In the genomic region with DNA sequence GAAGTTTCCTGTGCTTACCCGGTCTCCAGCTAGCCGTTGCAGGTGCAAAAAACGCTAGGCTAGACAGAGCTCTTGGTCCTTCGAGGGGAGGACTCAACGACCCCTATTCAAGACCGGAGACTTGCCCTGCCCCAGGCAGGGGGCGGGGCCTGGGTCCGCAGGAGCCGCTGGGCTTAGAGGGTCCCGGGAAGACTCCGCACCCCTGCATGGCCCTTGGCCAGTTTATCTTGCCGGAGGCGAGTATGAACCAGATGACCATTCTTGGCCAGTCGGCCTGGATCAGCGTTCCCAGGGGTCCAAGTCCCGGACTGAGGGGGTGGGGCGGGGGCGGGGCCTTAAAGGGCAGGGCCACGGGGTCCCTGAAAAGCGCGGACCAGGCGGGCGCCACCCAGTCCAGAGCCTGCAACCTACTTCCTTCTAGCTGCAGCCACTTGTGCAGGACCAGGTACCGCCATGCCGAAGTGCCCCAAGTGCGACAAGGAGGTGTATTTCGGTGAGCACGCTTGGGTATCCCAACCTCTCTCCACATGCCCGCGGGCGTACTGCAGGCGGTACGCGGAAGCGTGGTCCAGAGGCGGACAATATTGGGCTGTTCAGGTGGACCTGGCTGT, we compare ENCODE assay signal across 8 mouse cellular contexts. TPM values are rescaled to one million over a fixed set of nuclear protein-coding genes. Genes with fewer than 3 reads are reported as not detected.
DNase-seq lines count a peak whose midpoint lies in the region; ATAC-seq and TF ChIP-seq lines count a peak whose summit lies in the region.

No protein-coding gene starts in this region.

- H3K9ac ChIP-seq in forebrain, embryonic 16.5 days (replicated peaks; ENCODE audit: low read depth, low read length): peak overlapping the region; percentile 7
- H3K9ac ChIP-seq in hindbrain, embryonic 12.5 days: 0 out of 2 replicates have a peak overlapping the region, but pooled peaks have one; percentile 28
- H3K9ac ChIP-seq in liver, embryonic 11.5 days (ENCODE audit: low read depth, low read length): peak overlapping the region; percentile 56

- H3ac ChIP-seq in myocyte (ENCODE audit: control insufficient read depth, insufficient read length): peak overlapping the region; percentile 1

- H3K36me3 ChIP-seq in forebrain, embryonic 16.5 days (ENCODE audit: control insufficient read depth, insufficient read depth): no peaks in the 10 kb centered on the region
- H3K36me3 ChIP-seq in hindbrain, embryonic 12.5 days: no peaks in the 10 kb centered on the region
- no peaks in the 10 kb centered on the region for H3K36me3 ChIP-seq in liver, embryonic 11.5 days (ENCODE audit: control insufficient read depth, insufficient read depth, low read length)
- H3K36me3 ChIP-seq in myocyte (ENCODE audit: control insufficient read depth, insufficient read depth): no peaks in the 10 kb centered on the region

- H3K4me3 ChIP-seq in forebrain, embryonic 16.5 days (replicated peaks; ENCODE audit: low read length): peak overlapping the region; percentile 41
- H3K4me3 ChIP-seq in hindbrain, embryonic 12.5 days: peak overlapping the region; percentile 39
- H3K4me3 ChIP-seq in liver, embryonic 11.5 days (ENCODE audit: low read depth, low read length): peak overlapping the region; percentile 51
- peak overlapping the region; percentile 76 for H3K4me3 ChIP-seq in myocyte

- under 1% methylated on average over 36 of the region's 36 CpGs for WGBS in forebrain, embryonic 16.5 days
- 1% methylated on average over 36 of the region's 36 CpGs for WGBS in hindbrain, embryonic 12.5 days
- WGBS in liver, embryonic 11.5 days: 2% methylated on average over 36 of the region's 36 CpGs

- H3K4me2 ChIP-seq in forebrain, embryonic 16.5 days (ENCODE audit: low read length): peak overlapping the region; percentile 56
- H3K4me2 ChIP-seq in hindbrain, embryonic 12.5 days (replicated peaks): peak overlapping the region; percentile 70
- H3K4me2 ChIP-seq in liver, embryonic 11.5 days: peak overlapping the region; percentile 77
- H3K4me2 ChIP-seq in myocyte (ENCODE audit: low read depth): peak overlapping the region; percentile 82

- peak; percentile 95 for TF ChIP-seq POLR2A in myocyte (IDR thresholded peaks at IDR 0.05; ENCODE audit: insufficient read length, low read depth)

- DNase-seq in ovary, postnatal 36 days (ENCODE audit: low spot score): peak; percentile 61
- no peak for DNase-seq in ovary, postnatal 14 days (ENCODE audit: low spot score)
- peak; percentile 66 for DNase-seq in liver, embryonic 11.5 days (ENCODE audit: low spot score)
- DNase-seq in adrenal gland, adult 18-20 months (ENCODE audit: low spot score in 2 of 2): no peak

- H3K79me2 ChIP-seq in myocyte (ENCODE audit: control insufficient read depth, insufficient read depth): peaks cover 12% of the 10 kb centered on the region

- H3K9me3 ChIP-seq in forebrain, embryonic 16.5 days (ENCODE audit: control insufficient read depth, low read length): no peaks in the 10 kb centered on the region
- H3K9me3 ChIP-seq in hindbrain, embryonic 12.5 days (replicated peaks): no peaks in the 10 kb centered on the region
- no peaks in the 10 kb centered on the region for H3K9me3 ChIP-seq in liver, embryonic 11.5 days (ENCODE audit: control insufficient read depth, low read length)

- peaks cover 20% of the 10 kb centered on the region for H3K4me1 ChIP-seq in forebrain, embryonic 16.5 days (replicated peaks; ENCODE audit: control insufficient read depth, insufficient read depth, low read length)
- H3K4me1 ChIP-seq in hindbrain, embryonic 12.5 days: peaks cover 39% of the 10 kb centered on the region
- H3K4me1 ChIP-seq in liver, embryonic 11.5 days (replicated peaks; ENCODE audit: control insufficient read depth, insufficient read depth, low read length): peaks cover 37% of the 10 kb centered on the region

- no peak for ATAC-seq in forebrain, embryonic 16.5 days
- no peak for ATAC-seq in hindbrain, embryonic 12.5 days (ENCODE audit: low FRiP score)
- no peak for ATAC-seq in liver, embryonic 11.5 days (replicated peaks; ENCODE audit: low FRiP score)
- ATAC-seq in monocyte, adult 5-6 weeks (replicated peaks; ENCODE audit: insufficient number of reproducible peaks, low FRiP score, low TSS enrichment, poor library complexity, severe bottlenecking): no peak

- H3K27me3 ChIP-seq in forebrain, embryonic 16.5 days (replicated peaks; ENCODE audit: control insufficient read depth, insufficient read depth, low read length): peaks cover 2% of the 10 kb centered on the region; the same call in 1 of the 2 replicates
- peaks cover 50% of the 10 kb centered on the region for H3K27me3 ChIP-seq in hindbrain, embryonic 12.5 days
- peaks cover 17% of the 10 kb centered on the region for H3K27me3 ChIP-seq in liver, embryonic 11.5 days (replicated peaks; ENCODE audit: control insufficient read depth, insufficient read depth, low read length)
- H3K27me3 ChIP-seq in myocyte (ENCODE audit: control insufficient read depth, insufficient read depth, insufficient read length): no peaks in the 10 kb centered on the region

- H3K27ac ChIP-seq in forebrain, embryonic 16.5 days (ENCODE audit: low read length): no peak overlapping the region
- no peak overlapping the region for H3K27ac ChIP-seq in hindbrain, embryonic 12.5 days
- H3K27ac ChIP-seq in liver, embryonic 11.5 days (ENCODE audit: low read depth, low read length): no peak overlapping the region

TF ChIP-seq in myocyte, 11 proteins besides CTCF, POLR2A, EP300 and RAD21:
- TF ChIP-seq POLR2AphosphoS2 (IDR thresholded peaks at IDR 0.05; ENCODE audit: insufficient read length, low read depth): peak; percentile 99
- no peak for TF ChIP-seq SRF (IDR thresholded peaks at IDR 0.05; ENCODE audit: control insufficient read depth, insufficient read length, low read depth)
- TF ChIP-seq MAX (IDR thresholded peaks at IDR 0.05; ENCODE audit: low read depth): no peak
- no peak for TF ChIP-seq TCF12 (IDR thresholded peaks at IDR 0.05; ENCODE audit: insufficient read depth, poor library complexity, severe bottlenecking)
- TF ChIP-seq USF1 (IDR thresholded peaks at IDR 0.05; ENCODE audit: low read depth): no peak
TF ChIP-seq in myocyte: peak in this region for 1.

RNA-seq across cellular contexts. Expression of gene Tedc1, which starts 4.5 kb away (rescaled TPM):
- polyA plus RNA-seq in forebrain, embryonic 16.5 days (2015; fragmentation: Nextera tagmentation; extraction: Ambion mirVana): 20.2 and 21.5 TPM in 2 replicates
- 34.1 and 38.5 TPM in 2 replicates for polyA plus RNA-seq in hindbrain, embryonic 12.5 days (2016; fragmentation: Nextera tagmentation; extraction: Ambion mirVana)
- 23.5 and 24.2 TPM in 2 replicates for polyA plus RNA-seq in liver, embryonic 11.5 days (2014; fragmentation: Nextera tagmentation; extraction: Ambion mirVana)
- 6.6 TPM for polyA plus RNA-seq in myocyte (2012; fragmentation: generic; extraction: Trizol)
- 3.6 to 8.8 TPM (median 4.8 TPM) in 3 replicates for total RNA-seq in monocyte, adult 5-6 weeks (2017)
- under 1 TPM; 0.83 to 0.93 TPM for total RNA-seq in adrenal gland, adult 18-20 months (2021)

RNA-seq across cellular contexts. Expression of gene Crip1, which starts 5.7 kb away (rescaled TPM):
- 30.6 and 35.2 TPM in 2 replicates for polyA plus RNA-seq in forebrain, embryonic 16.5 days (2015; fragmentation: Nextera tagmentation; extraction: Ambion mirVana)
- polyA plus RNA-seq in hindbrain, embryonic 12.5 days (2016; fragmentation: Nextera tagmentation; extraction: Ambion mirVana): 84.5 and 90.8 TPM in 2 replicates
- 148 and 150 TPM in 2 replicates for polyA plus RNA-seq in liver, embryonic 11.5 days (2014; fragmentation: Nextera tagmentation; extraction: Ambion mirVana)
- polyA plus RNA-seq in myocyte (2012; fragmentation: generic; extraction: Trizol): 1,677 TPM
- 1,094 to 1,293 TPM (median 1,104 TPM) in 3 replicates for total RNA-seq in monocyte, adult 5-6 weeks (2017)
- total RNA-seq in adrenal gland, adult 18-20 months (2021): 100 to 1,000 TPM in 1 of 2 experiments, 10 to 100 TPM in 1; 52.9 to 106 TPM

RNA-seq across cellular contexts. Expression of gene Crip2, which starts 11.7 kb away (rescaled TPM):
- 426 and 444 TPM in 2 replicates for polyA plus RNA-seq in forebrain, embryonic 16.5 days (2015; fragmentation: Nextera tagmentation; extraction: Ambion mirVana)
- polyA plus RNA-seq in hindbrain, embryonic 12.5 days (2016; fragmentation: Nextera tagmentation; extraction: Ambion mirVana): 217 and 245 TPM in 2 replicates
- 80.6 and 86.9 TPM in 2 replicates for polyA plus RNA-seq in liver, embryonic 11.5 days (2014; fragmentation: Nextera tagmentation; extraction: Ambion mirVana)
- polyA plus RNA-seq in myocyte (2012; fragmentation: generic; extraction: Trizol): 1,146 TPM
- 0.57 to 1.7 TPM in 2 of 3 replicates, not detected in the other for total RNA-seq in monocyte, adult 5-6 weeks (2017)
- 10 to 100 TPM; 48.1 to 55.6 TPM for total RNA-seq in adrenal gland, adult 18-20 months (2021)

RNA-seq across cellular contexts. Expression of gene Tmem121, which starts 34.0 kb away (rescaled TPM):
- 38.8 and 46.9 TPM in 2 replicates for polyA plus RNA-seq in forebrain, embryonic 16.5 days (2015; fragmentation: Nextera tagmentation; extraction: Ambion mirVana)
- polyA plus RNA-seq in hindbrain, embryonic 12.5 days (2016; fragmentation: Nextera tagmentation; extraction: Ambion mirVana): 22.9 and 23.2 TPM in 2 replicates
- polyA plus RNA-seq in liver, embryonic 11.5 days (2014; fragmentation: Nextera tagmentation; extraction: Ambion mirVana): 1.1 and 2.0 TPM in 2 replicates
- 4.1 TPM for polyA plus RNA-seq in myocyte (2012; fragmentation: generic; extraction: Trizol)
- 0.19 TPM in 1 of 3 replicates, not detected in the others for total RNA-seq in monocyte, adult 5-6 weeks (2017)
- 1 to 10 TPM; 5.4 to 7.2 TPM for total RNA-seq in adrenal gland, adult 18-20 months (2021)

RNA-seq across cellular contexts. Expression of gene Mta1, which starts 53.7 kb away (rescaled TPM):
- 15.6 and 17.2 TPM in 2 replicates for polyA plus RNA-seq in forebrain, embryonic 16.5 days (2015; fragmentation: Nextera tagmentation; extraction: Ambion mirVana)
- 16.9 and 18.9 TPM in 2 replicates for polyA plus RNA-seq in hindbrain, embryonic 12.5 days (2016; fragmentation: Nextera tagmentation; extraction: Ambion mirVana)
- polyA plus RNA-seq in liver, embryonic 11.5 days (2014; fragmentation: Nextera tagmentation; extraction: Ambion mirVana): 17.7 and 19.2 TPM in 2 replicates
- 101 TPM for polyA plus RNA-seq in myocyte (2012; fragmentation: generic; extraction: Trizol)
- total RNA-seq in monocyte, adult 5-6 weeks (2017): 9.6 to 19.4 TPM (median 12.7 TPM) in 3 replicates
- total RNA-seq in adrenal gland, adult 18-20 months (2021): 10 to 100 TPM; 61.6 to 89.6 TPM

Comparison
In these comparisons a context has a peak if more than half of its experiments do, and no peak if none do; other contexts are left out.
1. DNase-seq: peak in ovary, postnatal 36 days (single experiment) and liver, embryonic 11.5 days (single experiment); none in ovary, postnatal 14 days (single experiment) and adrenal gland, adult 18-20 months (0 of 2).
2. RNA of gene Crip1, which starts 5.7 kb away (polyA plus RNA-seq): 1,677 TPM in myocyte (single experiment); 148 to 150 TPM in liver, embryonic 11.5 days, 84.5 to 90.8 TPM in hindbrain, embryonic 12.5 days and 30.6 to 35.2 TPM in forebrain, embryonic 16.5 days; every median in the first group is over 10 times any median in the second.
3. Peak in every context shown above with its lines, with median percentiles within 50 percentile points of each other: H3K4me2 ChIP-seq, H3K4me3 ChIP-seq and H3K9ac ChIP-seq.